Mouse (Mus musculus) ovary, postnatal 36 days (tissue): Measurements from ENCODE around the gene Gm14151.
"Not testable (repeated sequence)": the region's sequence is repeated elsewhere in the genome, so short reads cannot be mapped to it uniquely, and the experiment has no call there.

ENCODE experiments used
- DNase-seq: peaks from one replicate; pipeline ENCODE4 v3.0.0; 2022; ENCODE audit warnings: low spot score, mixed read lengths

Gene Gm14151

DNA sequence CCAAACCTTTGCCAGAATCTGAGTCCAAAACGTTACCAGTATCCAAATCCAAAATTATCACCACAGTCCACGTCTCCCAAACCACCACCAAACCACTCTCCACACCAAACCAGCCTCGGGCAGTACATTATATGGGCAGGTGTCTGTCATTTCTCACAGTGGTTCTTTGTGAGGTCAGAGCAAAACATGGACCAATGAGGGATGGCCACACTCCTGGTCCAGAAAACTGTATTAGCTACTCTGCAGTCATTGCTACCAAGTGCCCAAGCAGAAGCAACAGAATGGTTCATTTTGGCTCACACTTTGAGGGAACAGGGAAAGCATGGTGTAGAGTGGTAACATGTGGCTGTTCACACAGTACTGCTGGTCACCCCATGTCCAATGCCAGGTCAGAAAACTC, at the start of gene Gm14151:
Gm14151 (minus strand) TSS at position 101 of the 400 bp plus-strand sequence.
- DNase-seq = not testable (repeated sequence)

DNA sequence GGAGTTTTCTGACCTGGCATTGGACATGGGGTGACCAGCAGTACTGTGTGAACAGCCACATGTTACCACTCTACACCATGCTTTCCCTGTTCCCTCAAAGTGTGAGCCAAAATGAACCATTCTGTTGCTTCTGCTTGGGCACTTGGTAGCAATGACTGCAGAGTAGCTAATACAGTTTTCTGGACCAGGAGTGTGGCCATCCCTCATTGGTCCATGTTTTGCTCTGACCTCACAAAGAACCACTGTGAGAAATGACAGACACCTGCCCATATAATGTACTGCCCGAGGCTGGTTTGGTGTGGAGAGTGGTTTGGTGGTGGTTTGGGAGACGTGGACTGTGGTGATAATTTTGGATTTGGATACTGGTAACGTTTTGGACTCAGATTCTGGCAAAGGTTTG, 5.8 kb upstream of the Gm14151 start, which contains the start of gene Gm14147:
Gm14147 (plus strand) TSS at position 301 of the 400 bp plus-strand sequence.
- not testable (repeated sequence) for DNase-seq

DNA sequence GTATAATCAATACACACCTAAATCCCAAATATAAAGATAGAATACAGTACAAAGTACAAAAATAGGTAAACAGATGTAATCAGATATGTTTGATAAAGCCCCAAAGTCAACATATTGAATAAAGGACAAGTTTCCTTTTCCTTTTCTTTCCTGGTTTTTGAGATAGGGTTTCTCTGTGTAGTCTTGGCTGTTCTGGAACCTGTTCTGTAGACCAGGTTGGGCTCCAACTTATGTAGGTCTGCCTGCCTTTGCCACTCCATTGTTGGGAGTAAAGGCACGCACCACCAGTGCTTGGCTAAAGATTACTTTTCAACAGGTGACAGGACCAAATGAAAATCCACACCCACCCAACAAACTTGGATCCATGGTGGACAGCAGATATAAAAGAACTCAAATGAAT, 35.5 kb downstream of the Gm14151 start:
- DNase-seq = no peak

DNA sequence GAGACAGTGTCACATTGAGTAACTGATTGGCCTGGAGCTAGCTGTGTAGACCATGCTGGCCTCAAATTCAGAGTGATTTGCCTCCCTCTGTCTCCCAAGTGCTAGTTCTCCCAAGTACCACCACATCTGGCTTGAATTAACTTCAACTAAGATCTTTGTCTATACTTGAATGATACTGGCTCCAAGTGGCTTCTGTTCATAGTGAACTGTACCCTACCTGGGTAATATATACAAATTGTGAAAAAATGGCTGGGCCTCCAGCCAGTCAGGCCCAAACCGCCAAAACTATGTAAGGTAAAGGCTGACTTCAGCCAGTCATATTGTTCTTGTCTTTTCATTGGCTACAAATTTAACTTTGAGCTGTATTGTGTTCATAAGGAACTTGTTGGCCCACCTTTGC, 51.7 kb downstream of the Gm14151 start:
- DNase-seq = no peak

DNA sequence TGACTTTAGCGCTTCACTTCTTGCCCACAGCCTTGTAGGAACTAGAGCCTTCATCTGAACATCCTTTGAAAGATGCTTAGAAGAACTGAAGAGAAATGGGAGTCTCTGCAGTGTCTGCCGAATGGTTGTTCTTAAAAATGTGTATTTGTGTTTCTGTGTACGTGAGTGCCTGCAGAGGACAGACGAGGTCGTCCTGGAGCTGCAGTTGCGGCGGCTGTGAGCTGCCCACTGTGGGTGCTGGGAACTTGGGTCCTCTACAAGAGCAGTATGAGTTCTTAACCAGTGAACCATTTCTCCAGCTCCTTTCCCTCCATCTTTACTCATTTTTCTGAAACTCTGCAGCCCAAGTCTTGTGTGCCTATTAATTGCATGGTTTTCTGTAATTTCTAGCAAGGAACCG, 52.4 kb downstream of the Gm14151 start:
- DNase-seq = no peak

DNA sequence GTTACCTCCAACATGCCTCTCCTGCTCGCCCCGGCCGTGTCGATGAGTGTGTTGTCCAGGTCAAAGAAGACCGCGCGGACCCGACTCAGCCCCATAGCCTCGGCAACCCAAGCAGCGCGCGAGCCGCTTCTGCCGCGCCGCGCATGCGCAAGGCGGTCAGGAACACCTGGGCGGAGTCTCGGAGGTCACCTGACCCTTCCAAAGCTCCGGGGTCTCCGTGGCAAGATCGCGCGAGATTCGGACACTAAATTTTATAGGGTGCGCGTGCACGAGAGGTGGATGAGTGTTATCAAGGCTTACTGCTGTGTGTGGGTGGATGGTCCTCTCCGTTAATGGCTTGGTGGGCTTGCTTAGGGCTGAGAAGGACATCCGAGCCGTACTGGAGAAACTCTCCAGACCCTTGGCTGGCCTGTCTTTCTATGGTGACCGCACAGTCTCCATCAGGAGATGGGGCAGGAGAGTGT, 52.9 kb downstream of the Gm14151 start, which contains the start of the genes Ninl and Nanp:
Ninl (minus strand) TSS at position 151 of the 464 bp plus-strand sequence.
Nanp (minus strand) TSS at position 167 of the 464 bp plus-strand sequence.
- peak; percentile 92 for DNase-seq

DNA sequence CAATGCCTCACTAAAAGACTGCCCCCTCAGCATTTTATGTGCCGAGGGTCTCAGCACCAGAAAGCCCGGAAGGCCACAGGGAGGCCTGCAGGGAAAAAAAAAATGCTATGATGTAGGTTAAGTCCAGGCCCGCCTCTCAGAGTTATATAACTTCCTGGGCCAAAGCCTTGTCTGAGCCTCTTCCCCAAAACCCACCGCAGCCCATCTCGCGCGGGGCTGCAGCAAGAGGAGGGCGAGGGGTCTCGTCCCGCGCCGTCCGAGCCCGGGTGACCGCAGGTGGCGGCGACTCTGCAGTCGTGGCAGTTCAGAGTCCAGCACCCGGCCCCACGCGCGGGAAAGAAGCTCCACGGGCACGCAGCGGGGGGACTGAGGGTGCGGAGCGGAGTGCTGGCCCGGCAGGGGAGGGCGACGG, 53.3 kb downstream of the Gm14151 start:
- DNase-seq = no peak

DNA sequence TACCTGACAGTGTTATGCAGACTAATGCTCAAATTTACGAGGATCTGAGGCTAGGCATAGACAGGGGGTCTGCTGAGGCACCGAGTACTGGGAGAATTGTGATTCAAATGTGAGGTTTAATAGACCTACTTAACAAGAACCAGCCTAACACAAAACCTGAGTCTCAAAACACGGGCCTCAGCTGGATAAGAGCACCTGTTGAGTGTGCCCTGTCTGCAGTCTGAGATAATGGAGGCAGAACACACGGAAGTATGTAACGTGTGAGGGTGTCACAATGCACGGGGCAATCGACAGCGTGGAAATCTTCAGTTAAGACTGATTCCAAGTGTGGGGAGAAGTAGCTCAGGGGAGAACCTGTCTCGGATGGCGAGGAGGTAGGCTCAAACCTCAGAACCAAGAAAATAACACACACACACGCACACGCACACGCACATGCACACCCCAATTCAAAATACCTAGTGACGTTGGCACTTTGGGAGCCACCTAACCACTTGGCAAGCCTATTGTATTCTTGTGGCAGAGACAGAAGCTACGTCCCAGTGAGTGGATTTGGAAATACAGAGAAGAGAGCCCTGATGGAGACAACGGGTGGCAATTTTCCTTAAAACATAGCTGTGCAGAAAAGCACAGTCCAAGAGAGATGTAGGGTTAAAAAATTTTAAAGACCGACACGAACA, 54.1 kb downstream of the Gm14151 start:
- DNase-seq = no peak

DNA sequence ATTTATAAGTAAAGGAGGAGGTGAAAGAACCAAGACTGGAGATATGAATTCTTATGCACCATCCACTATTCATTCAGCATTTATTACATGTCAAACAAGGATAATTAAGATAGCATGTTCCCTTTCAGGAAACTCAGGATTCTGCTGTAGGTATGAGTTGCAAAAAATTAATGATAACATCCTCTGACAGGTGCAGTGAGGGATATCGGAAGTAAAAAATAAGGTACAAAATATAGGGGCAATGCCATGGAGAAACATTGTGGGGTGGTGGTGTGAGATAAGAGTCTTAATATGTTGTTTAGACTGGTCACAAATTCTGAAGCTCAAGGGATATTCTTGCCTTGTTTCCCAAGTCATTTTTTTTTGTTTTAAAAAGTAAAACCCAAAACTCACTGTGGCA, 54.9 kb downstream of the Gm14151 start:
- DNase-seq = no peak
